Mouse (Mus musculus): Measurements from ENCODE around the gene Raver2. TPM values are rescaled to one million over a fixed set of nuclear protein-coding genes. Genes with fewer than 3 reads are reported as not detected.
"Not testable (repeated sequence)": the region's sequence is repeated elsewhere in the genome, so short reads cannot be mapped to it uniquely, and the experiment has no call there.

Raver2 gene
- total RNA-seq, 2 experiments from 2014 or later, result not detected

DNA sequence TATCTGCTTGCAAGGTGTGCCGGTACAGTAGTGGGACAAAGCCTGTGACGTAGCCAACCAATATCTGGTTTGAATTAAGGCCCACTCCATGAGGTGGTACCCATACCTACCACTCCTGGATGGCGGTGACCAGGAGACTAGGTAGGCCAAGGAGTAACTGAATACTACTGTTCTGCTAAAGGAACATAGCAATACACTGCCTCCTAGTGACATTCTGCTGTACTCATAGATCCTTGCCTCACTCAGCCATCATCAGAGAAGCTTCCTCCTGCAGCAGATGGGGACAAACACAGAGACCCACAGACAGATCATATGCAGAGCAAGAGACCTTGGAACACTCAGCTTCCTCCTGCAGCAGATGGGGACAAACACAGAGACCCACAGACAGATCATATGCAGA lies 21.8 kb downstream of the Raver2 start:
- not testable (repeated sequence) for ATAC-seq (replicated peaks; ENCODE audit: low FRiP score, low TSS enrichment, poor library complexity, severe bottlenecking)

DNA sequence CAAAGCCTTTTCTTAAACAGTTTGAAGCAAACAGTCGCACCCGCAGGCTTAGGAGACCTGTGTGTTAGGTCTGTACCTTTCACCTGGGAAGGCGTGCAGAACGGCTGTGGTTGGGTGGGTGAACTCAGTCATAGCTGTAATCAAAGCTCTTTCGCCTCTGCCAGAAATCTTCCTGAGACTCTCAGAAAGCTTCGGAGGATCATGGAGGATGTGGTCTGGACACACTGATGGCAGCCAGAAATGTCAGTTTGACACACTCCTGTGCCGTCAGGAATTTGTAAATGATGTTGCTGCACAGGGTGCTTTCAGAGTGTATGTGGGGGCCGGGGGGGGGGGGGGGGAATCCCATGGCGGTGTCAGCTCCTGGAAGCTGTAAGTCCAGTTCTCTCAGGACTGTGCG lies 24.5 kb downstream of the Raver2 start:
- ATAC-seq (replicated peaks; ENCODE audit: low FRiP score, low TSS enrichment, poor library complexity, severe bottlenecking), result no peak

DNA sequence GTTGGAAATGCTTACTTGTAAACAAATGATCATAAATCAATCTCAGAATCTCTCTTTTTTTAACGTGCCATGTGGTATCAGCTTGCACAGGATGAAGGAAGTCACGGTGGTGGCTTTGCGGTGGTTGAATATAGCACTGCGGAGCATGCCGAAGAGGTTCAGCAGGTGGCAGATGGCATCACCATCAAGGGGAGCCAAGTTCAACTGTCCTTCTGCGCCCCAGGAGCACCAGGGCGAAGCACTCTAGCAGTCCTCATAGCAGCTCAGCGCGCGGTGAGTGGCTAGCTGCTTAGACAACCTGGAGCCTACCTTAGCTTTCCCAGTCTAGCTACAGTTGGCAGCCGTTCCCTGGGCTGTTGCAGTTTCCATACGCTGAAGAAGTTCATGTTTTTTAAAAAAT lies 38.3 kb downstream of the Raver2 start:
- no peak for ATAC-seq (replicated peaks; ENCODE audit: low FRiP score, low TSS enrichment, poor library complexity, severe bottlenecking)

DNA sequence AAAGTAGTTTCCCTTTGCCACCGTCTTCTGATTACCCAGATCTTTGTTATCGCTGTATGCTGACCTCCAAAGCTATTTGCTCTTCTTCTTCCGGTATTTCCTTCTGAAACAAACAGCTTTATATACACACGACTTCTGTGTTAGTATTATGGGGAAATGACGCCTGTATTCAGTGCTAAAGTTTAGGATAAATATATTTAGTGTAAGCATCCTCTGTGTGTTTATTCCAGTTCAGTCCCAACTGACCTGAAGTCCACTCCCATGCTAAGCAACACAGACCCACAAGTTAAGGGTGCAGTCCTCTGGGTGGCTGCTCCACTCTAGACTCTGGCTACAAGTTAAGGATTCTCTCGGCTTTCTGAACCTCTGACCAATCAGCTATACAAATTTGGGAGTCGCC lies 52.2 kb downstream of the Raver2 start:
- no peak for ATAC-seq (replicated peaks; ENCODE audit: low FRiP score, low TSS enrichment, poor library complexity, severe bottlenecking)

DNA sequence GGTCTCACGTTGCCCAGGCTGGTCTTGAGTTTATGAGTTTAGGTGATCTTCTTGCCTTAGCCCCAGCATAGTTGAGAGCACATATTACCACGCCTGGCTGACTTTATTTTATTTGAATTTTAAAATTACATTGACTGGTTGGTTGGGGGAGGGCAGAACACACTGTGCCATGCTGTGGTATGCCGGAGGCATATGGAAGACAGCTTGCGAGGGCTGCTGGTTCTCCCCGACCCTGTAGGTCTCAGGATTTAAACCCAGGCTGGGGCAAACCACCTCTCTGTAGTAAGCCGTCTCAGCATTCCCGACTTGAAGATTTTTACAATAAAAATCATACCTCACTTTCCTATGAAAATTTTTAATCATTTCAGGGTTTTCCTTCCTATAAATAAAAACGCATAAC lies 66.2 kb downstream of the Raver2 start:
- no peak for ATAC-seq (replicated peaks; ENCODE audit: low FRiP score, low TSS enrichment, poor library complexity, severe bottlenecking)

DNA sequence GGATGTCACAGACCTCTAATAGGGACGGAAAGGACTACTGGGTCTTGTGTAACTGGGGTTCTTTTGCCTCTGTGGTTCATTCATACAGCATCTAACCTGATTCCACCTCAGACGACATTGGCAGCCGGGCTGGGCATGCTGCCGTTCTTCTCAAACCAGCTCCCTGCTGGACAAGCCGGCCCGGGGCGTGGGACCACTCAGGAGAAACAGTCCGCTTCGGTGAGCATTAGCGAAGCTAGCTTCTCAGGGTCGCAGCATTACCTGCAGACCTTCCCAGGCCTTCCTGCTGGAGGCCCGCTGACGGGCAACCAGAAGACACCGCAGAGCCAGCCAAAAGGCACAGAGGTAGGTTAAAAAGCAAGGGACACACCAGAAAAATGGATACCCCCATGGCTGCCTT lies 67.1 kb downstream of the Raver2 start:
- ATAC-seq (replicated peaks; ENCODE audit: low FRiP score, low TSS enrichment, poor library complexity, severe bottlenecking), result no peak

DNA sequence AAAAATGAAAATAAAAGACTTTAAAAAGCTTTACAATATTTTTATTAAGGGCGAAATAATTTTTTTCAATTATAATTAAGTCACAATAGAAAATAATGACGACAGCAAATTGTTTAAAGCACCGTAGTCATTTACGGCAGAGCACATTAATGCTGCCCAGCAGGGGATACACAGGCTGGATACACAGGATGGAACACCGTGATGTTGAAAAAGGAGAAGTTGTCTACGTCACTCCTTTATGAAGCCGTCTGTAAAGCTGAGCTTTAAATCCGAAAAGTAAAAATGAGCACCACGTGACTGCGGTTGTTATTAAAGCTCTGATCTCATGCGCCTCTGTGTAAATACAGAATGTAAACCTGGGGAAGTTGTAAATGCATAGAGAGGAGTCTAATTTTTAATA lies 69.2 kb downstream of the Raver2 start:
- ATAC-seq (replicated peaks; ENCODE audit: low FRiP score, low TSS enrichment, poor library complexity, severe bottlenecking), result no peak

DNA sequence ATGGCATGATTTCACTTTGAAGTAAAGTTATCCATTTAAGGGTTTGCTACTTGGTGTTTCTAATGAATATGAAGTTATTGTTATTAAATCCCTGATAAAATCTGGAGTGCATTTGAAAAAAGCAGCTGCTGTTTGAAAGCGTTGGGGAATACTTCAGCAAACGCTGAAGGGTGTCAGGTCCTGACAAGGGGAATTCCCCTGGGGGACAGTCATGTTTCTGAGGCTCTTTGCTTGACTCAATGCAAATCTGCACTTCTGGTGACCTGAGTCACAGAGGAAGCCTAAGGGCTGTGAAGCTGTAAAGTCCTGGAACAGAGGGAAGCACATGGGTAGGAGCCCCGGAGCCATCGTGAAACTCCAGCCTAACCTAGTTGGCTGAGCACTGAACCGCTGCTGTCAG lies 73.0 kb downstream of the Raver2 start:
- ATAC-seq (replicated peaks; ENCODE audit: low FRiP score, low TSS enrichment, poor library complexity, severe bottlenecking), result no peak

DNA sequence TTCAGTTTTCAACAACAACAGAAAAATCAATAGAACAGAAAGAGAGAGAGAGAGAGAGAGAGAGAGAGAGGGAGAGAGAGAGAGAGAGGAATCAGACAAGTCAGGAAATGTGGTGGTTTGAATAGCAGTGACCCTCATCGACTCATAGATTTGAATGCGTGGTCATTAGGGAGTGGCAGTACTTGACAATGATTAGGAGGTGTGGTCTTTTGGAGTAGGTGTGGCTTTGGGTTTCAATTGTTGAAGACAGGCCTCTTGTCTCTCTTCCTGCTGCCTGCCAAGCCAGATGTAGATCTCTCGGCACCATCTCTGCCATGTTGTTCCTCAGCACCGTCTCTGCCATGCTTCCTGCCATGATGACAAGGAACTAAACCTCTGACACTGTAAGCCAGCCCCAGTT lies 75.1 kb downstream of the Raver2 start:
- peak; percentile 14; the same call in 1 of the 2 replicates for ATAC-seq (replicated peaks; ENCODE audit: low FRiP score, low TSS enrichment, poor library complexity, severe bottlenecking)

DNA sequence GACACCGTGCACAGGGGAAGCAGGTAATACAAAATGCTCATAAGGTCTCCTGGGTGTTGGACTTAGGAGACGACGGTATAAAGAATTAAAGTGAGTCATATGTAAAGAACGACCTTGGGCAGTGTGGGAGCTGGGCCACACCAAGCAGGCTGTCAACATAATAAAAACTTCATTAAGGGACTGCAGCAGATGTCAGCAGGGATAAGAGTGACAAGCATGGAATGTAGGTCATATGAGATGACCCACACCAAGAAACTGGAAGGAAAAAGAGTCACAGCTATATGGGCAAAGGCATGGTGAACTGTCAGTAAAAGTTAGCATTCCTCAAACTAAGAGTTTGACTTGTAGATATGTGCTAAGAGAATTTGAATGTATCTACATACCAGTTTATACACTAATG lies 75.6 kb downstream of the Raver2 start:
- no peak for ATAC-seq (replicated peaks; ENCODE audit: low FRiP score, low TSS enrichment, poor library complexity, severe bottlenecking)

DNA sequence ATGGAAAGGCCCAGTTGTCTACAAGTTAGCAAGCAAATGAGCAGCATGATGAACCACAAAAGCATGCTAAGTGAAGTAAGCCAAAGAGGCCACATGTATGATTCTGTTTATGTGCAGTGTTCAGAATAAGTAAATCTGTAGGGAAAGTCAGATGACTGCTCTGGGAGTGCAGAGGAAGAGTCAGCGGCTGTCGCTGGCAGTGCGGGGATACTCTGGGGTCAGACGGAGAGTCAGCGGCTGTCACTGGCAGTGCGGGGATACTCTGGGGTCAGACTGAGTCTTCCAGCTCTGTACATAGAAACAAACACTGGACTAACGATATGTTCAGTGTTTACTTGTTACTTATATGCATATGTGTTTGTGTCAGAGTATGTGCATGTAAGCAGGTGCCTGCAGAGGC lies 76.0 kb downstream of the Raver2 start:
- no peak for ATAC-seq (replicated peaks; ENCODE audit: low FRiP score, low TSS enrichment, poor library complexity, severe bottlenecking)

DNA sequence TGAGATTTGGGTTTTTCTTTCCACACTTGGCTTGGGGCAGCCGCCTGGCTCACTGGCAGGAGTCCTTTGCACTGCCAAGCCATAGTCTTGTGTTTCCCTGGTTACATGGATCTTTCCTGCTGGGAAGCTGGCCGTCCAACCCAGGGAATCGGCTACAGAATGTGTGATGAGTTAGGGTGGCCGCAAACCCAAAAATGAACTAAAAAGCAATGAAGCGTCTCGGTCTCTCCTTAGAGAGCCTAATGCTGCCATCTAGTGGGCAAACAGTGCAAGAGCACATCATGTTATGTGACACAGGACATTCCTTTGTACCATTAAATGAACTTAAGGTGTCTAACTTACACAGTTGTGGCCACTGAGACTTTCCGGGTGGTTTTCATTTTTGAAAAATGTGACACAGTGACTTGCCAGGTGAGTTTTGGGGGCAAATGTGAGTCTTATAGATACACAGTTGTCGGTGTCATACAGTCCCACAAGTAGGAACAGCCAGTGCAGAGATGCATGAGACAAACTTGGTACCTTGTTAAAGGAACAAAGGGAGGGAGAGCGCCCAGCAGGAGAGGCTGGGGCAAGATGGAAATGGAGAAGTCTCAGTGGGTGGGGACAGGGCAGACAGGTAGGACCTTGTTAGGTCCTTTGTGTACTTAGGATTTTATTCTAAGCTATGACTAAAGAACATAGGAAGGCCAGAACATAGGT lies 77.4 kb downstream of the Raver2 start:
- peak; percentile 74 for ATAC-seq (replicated peaks; ENCODE audit: low FRiP score, low TSS enrichment, poor library complexity, severe bottlenecking)

DNA sequence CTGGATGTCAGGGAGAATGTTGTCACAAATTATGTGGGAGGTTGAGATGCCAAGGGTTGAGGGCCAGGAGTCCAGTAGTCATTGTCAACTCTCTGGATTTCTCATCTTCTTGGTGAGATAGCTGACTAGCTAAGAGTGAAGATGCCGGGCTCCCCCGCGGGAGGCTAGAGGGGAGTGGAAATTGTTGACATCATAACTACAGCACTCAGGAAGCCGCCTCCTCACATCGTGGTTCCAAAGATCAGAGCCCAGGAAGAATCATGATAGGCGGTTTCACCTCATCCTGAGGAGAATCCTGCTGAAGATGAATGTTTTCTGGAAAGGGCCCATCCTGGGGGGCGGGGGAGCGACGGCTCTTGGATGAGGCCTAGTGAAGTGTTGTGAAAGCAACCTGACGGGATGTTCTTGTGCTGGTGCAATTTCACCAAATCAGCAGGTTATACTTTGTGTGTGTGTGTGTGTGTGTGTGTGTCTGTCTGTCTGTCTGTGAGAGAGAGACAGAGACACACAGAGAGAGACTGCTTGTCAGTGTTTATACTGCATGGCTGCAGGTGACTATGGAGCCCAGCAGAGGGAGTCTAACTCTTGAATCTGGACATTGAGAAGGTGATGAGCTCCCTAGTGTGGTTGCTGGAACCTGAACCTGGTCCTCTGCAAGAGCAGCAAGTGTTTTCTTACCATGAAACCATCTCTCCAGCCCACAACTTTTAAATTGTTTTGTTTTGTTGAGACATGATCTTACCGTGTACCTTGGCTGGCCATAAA lies 78.3 kb downstream of the Raver2 start:
- ATAC-seq (replicated peaks; ENCODE audit: low FRiP score, low TSS enrichment, poor library complexity, severe bottlenecking), result peak; percentile 48; the same call in 1 of the 2 replicates

DNA sequence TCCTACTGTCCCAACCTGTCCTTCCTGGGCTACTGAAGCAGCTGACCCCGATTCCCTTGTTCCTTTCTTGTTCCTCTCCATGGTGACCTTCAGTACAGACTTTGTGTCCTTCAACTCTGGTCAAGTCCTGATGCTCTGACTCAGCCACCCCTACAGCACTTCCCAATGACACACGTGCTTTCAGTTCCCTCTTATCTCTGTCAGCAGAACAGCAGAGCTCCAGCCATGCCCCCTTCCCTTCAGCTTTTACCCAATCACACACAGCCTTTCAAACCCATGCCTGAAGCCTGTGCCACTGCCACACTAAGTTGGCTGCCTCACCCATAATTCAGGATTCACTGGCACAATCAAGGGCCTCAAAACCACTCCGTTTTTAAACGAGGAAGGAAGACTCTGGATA lies 86.8 kb downstream of the Raver2 start:
- ATAC-seq (replicated peaks; ENCODE audit: low FRiP score, low TSS enrichment, poor library complexity, severe bottlenecking), result peak; percentile 96

DNA sequence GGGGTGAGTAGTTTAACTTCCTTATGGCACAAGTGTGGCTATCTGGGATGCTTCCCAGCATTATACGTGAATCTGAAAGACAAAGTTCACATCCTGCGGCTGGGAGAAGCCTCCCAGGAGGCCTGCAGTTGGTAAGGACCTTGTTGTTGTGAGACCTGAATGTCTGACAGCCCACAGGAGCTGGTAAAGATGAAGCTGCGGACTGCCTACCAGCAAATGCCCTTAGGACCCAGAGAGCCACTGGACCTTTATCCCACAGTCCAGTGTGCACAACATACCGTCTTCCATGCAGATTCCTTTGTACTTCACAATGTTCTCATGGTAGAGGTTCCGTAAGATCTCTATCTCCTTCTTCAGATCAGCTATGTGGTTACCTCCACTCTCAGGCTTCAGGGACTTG lies 88.7 kb downstream of the Raver2 start:
- ATAC-seq (replicated peaks; ENCODE audit: low FRiP score, low TSS enrichment, poor library complexity, severe bottlenecking), result no peak

DNA sequence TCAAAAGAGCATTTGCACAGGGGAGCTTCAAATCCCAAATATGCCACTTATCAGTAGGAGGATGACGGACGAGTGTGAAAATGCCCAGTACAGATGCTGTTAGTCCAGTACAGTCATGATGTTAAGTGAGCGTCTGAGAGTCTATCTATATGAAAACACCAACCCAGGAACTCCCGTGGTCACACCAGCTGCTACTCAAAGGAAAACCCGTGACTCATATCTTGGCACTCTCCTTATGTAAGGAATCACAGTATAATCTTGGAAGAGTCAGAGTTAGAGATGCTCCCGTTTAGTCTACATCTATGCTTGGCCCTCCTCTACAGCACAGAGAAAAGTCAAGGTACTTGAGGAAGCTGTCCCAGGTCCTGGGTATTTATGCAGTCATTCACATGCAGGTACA lies 89.5 kb downstream of the Raver2 start:
- no peak for ATAC-seq (replicated peaks; ENCODE audit: low FRiP score, low TSS enrichment, poor library complexity, severe bottlenecking)

DNA sequence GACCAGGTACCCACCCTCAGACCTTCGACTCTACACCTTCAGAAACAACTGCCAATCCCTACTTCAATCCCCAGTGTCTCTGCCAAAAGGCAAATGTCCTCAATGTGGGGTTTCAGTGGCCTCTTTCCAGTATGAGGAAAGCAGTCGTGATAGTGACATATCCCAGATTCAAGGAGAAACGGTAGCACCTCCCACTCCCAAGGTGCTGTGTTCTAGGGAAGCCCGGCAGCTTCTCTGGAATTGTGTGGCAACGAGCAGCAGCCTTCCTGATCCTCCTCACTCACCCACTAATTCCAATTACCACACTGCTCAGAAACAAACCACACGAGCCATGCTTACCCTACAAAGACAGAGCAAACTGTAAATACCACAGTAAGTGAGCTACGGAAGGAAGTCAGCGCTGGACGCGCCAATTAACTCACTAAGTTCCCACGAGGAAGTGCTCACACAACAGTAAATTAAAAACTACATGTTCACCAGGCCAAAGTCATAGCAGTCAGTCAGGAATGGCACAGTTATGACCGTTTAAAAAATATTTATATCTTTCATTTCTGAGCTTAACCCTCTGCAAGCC lies 90.5 kb downstream of the Raver2 start:
- ATAC-seq (replicated peaks; ENCODE audit: low FRiP score, low TSS enrichment, poor library complexity, severe bottlenecking), result no peak

DNA sequence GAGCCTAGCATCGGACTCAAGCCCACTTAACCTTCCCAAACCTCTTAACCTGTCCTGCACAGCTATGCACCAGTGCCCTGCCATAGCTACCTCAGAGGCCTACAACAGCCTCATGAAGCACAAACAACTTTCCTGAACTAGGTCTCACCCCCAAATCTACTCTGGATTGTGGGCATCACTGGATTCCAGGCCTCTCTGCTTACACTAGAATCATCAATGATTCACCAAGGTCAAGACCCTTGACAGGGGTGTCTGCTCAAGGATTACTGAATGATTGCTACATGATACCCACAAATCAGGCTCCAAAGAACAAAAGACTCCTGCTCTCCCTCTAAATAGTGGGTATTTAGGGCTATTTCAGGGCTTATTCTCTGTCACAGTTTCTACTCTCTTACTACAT lies 92.0 kb downstream of the Raver2 start:
- ATAC-seq (replicated peaks; ENCODE audit: low FRiP score, low TSS enrichment, poor library complexity, severe bottlenecking), result no peak

DNA sequence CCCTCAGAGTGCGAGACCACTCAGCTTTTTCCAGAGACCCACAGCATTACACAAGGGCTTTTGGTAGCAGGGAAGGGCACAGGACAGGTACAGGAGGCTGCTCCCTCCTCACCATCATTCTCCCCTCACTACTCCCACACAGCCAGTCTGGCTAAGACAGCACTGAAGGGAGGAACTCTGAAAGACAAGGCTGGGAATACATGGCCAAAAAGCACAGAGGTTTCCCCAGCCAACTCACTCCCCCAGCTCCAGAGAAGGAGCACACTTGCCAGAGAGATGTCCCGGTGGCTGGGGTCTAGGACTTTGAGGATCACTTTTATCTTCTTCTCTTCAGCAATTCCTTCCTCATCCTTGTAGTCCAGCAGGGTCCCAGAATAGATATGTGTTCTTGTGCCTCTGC lies 95.4 kb downstream of the Raver2 start:
- no peak for ATAC-seq (replicated peaks; ENCODE audit: low FRiP score, low TSS enrichment, poor library complexity, severe bottlenecking)

DNA sequence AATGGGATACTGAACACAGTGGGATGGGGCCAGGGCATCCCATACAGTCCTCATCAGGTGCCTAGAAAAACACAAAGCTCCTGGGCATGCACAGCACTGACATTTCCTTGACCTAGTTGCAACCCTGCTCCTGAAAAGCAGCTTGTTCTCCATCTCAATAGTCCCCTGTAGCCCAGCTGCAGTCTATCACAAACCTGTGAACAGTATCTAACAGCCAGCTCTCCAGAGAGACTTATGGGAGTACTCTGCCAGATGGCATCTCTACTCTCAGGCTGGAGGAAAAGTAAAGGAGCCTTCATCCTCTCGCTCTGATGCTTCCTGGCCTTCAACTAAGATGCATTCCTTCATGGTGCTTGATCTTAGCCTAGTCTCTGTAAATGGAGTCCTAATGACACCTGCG lies 95.9 kb downstream of the Raver2 start:
- no peak for ATAC-seq (replicated peaks; ENCODE audit: low FRiP score, low TSS enrichment, poor library complexity, severe bottlenecking)

DNA sequence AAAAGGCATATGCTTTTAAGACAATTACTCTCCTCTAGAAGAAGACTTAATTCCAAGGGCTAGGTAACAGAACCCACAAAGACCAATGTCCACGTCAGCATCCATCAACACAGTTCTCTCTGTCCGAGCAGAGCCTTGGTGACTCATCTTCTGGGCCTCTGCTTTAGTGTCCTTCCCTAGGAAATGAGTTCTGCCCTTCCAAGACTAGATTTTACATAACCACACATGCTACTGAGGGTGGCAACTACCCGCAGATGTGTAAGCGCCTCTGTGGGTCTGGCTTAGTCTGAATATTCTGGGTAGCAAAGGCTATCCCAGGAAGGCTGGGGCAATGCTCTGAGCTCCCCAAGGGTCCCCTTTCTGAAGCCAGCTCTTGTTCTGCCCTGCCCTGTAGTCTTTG lies 97.0 kb downstream of the Raver2 start:
- ATAC-seq (replicated peaks; ENCODE audit: low FRiP score, low TSS enrichment, poor library complexity, severe bottlenecking), result no peak

All from megakaryocyte-erythroid progenitor cell, adult 5-6 weeks (primary cell).